In genomic region chr17:49247215-49247614, GRCm38 (mm10) we compare ENCODE assay signal across 14 mouse cellular contexts.
DNase-seq lines count a peak whose midpoint lies in the region; ATAC-seq lines count a peak whose summit lies in the region.
"Had no signal": no experiment of that assay in that cellular context is flagged by ENCODE, and none has a peak within 500 bp of the region (broad histone marks: within the 10 kb centered on the region; RNA-seq: fewer than 3 reads in every experiment).

No protein-coding gene starts in this region.

- no peak overlapping the region for H3K9ac ChIP-seq in forebrain, embryonic 15.5 days (replicated peaks)
- H3K9ac ChIP-seq in limb, embryonic 11.5 days (ENCODE audit: low read length), result no peak overlapping the region
- no peak overlapping the region for H3K9ac ChIP-seq in neural tube, embryonic 15.5 days (replicated peaks)
- H3K9ac ChIP-seq: liver, embryonic 13.5 days had no signal

- no peak for ATAC-seq in forebrain, embryonic 15.5 days (replicated peaks)
- ATAC-seq in limb, embryonic 11.5 days (ENCODE audit: insufficient number of reproducible peaks, low FRiP score, low TSS enrichment, low read depth), result peak; percentile 78
- ATAC-seq in neural tube, embryonic 15.5 days (ENCODE audit: low FRiP score), result peak; percentile 34; the same call in 1 of the 2 replicates

- 0 out of 2 replicates have a peak overlapping the region, but pooled peaks have one; percentile 2 for H3K4me2 ChIP-seq in forebrain, embryonic 15.5 days (replicated peaks)
- no peak overlapping the region for H3K4me2 ChIP-seq in limb, embryonic 11.5 days (ENCODE audit: low read depth, severe bottlenecking)
- peak overlapping the region; percentile 30 for H3K4me2 ChIP-seq in neural tube, embryonic 15.5 days
- H3K4me2 ChIP-seq: liver, embryonic 13.5 days had no signal

- H3K27ac ChIP-seq in forebrain, embryonic 15.5 days (replicated peaks), result peak overlapping the region; percentile 58
- no peak overlapping the region for H3K27ac ChIP-seq in forebrain, embryonic 10.5 days
- H3K27ac ChIP-seq in limb, embryonic 11.5 days (replicated peaks; ENCODE audit: low read depth, low read length), result no peak overlapping the region
- H3K27ac ChIP-seq in neural tube, embryonic 15.5 days (replicated peaks), result 0 out of 2 replicates have a peak overlapping the region, but pooled peaks have one; percentile 23
- H3K27ac ChIP-seq: left cerebral cortex, adult 2 months; liver, embryonic 13.5 days had no signal

- no peaks in the 10 kb centered on the region for H3K36me3 ChIP-seq in forebrain, embryonic 15.5 days
- no peaks in the 10 kb centered on the region for H3K36me3 ChIP-seq in forebrain, embryonic 10.5 days (replicated peaks)
- H3K36me3 ChIP-seq in limb, embryonic 11.5 days (ENCODE audit: control insufficient read depth, insufficient read depth, low read length), result no peaks in the 10 kb centered on the region
- H3K36me3 ChIP-seq in neural tube, embryonic 15.5 days, result no peaks in the 10 kb centered on the region
- H3K36me3 ChIP-seq: liver, embryonic 13.5 days had no signal

- no peaks in the 10 kb centered on the region for H3K27me3 ChIP-seq in forebrain, embryonic 15.5 days
- H3K27me3 ChIP-seq in forebrain, embryonic 10.5 days (ENCODE audit: poor library complexity, severe bottlenecking), result peaks cover 7% of the 10 kb centered on the region
- H3K27me3 ChIP-seq in limb, embryonic 11.5 days (ENCODE audit: control insufficient read depth, insufficient read depth, low read length), result no peaks in the 10 kb centered on the region
- no peaks in the 10 kb centered on the region for H3K27me3 ChIP-seq in neural tube, embryonic 15.5 days (replicated peaks)
- H3K27me3 ChIP-seq: liver, embryonic 13.5 days had no signal

- 28% methylated on average over 17 of the region's 17 CpGs for WGBS in forebrain, embryonic 15.5 days
- 83% methylated on average over 17 of the region's 17 CpGs for WGBS in forebrain, embryonic 10.5 days
- 36% methylated on average over 17 of the region's 17 CpGs for WGBS in limb, embryonic 11.5 days
- WGBS in neural tube, embryonic 15.5 days, result 29% methylated on average over 17 of the region's 17 CpGs

- peaks cover 27% of the 10 kb centered on the region for H3K4me1 ChIP-seq in forebrain, embryonic 15.5 days
- peaks cover 29% of the 10 kb centered on the region for H3K4me1 ChIP-seq in forebrain, embryonic 10.5 days
- H3K4me1 ChIP-seq in limb, embryonic 11.5 days (ENCODE audit: control insufficient read depth, insufficient read depth, low read length), result peaks cover 15% of the 10 kb centered on the region; the same call in 1 of the 2 replicates
- peaks cover 42% of the 10 kb centered on the region for H3K4me1 ChIP-seq in neural tube, embryonic 15.5 days
- H3K4me1 ChIP-seq: liver, embryonic 13.5 days had no signal

- no peak for DNase-seq in forebrain, embryonic 10.5 days (ENCODE audit: extremely low spot score, low spot score)
- DNase-seq in kidney, postnatal 4 days, result peak; percentile 55 to 65
- no peak for DNase-seq in kidney, postnatal 36 days
- DNase-seq in limb, embryonic 11.5 days (ENCODE audit: low spot score), result peak; percentile 56
- no peak for DNase-seq in urinary bladder, postnatal 36 days (ENCODE audit: low spot score in 2 of 2)
- no peak for DNase-seq in gastrocnemius, postnatal 14 days
- DNase-seq: B cell, adult 2 months; cerebellum, postnatal 10 days; gastrocnemius, postnatal 36 days; kidney, adult 9 months; liver, embryonic 13.5 days had no signal

- no peak overlapping the region for H3K4me3 ChIP-seq in forebrain, embryonic 15.5 days
- H3K4me3 ChIP-seq in forebrain, embryonic 10.5 days, result no peak overlapping the region
- no peak overlapping the region for H3K4me3 ChIP-seq in limb, embryonic 11.5 days (ENCODE audit: low read depth, low read length)
- H3K4me3 ChIP-seq in neural tube, embryonic 15.5 days (replicated peaks), result no peak overlapping the region
- H3K4me3 ChIP-seq: left cerebral cortex, adult 2 months; liver, embryonic 13.5 days had no signal

- no peaks in the 10 kb centered on the region for H3K9me3 ChIP-seq in forebrain, embryonic 15.5 days
- peaks cover 3% of the 10 kb centered on the region; the same call in 1 of the 2 replicates for H3K9me3 ChIP-seq in forebrain, embryonic 10.5 days
- no peaks in the 10 kb centered on the region for H3K9me3 ChIP-seq in limb, embryonic 11.5 days (ENCODE audit: control insufficient read depth, low read length)
- H3K9me3 ChIP-seq in neural tube, embryonic 15.5 days (replicated peaks), result no peaks in the 10 kb centered on the region
- H3K9me3 ChIP-seq: liver, embryonic 13.5 days had no signal

- intact Hi-C loops in gastrocnemius, postnatal 14 days (cut with DNase I; ENCODE audit: low total_unique reads), result no loop called here

Comparison
In these comparisons a context has a peak if more than half of its experiments do, and no peak if none do; other contexts are left out.
1. H3K27ac ChIP-seq: peak in forebrain, embryonic 15.5 days (single experiment) and neural tube, embryonic 15.5 days (single experiment); none in forebrain, embryonic 10.5 days (single experiment) and limb, embryonic 11.5 days (single experiment).
2. DNase-seq: peak in kidney, postnatal 4 days (2 of 2) and limb, embryonic 11.5 days (single experiment); none in forebrain, embryonic 10.5 days (single experiment), kidney, postnatal 36 days (0 of 2), urinary bladder, postnatal 36 days (0 of 2) and gastrocnemius, postnatal 14 days (single experiment).